Mouse (Mus musculus) heart, postnatal 0 days (tissue): ENCODE measurements at regions not wholly inside any gene's neighbourhood (a gene's known extent, or its start where the extent isn't known, plus 50 kb on each side); places are given as distances from the start of the nearest gene placed in this dataset.

Experiments
- CTCF ChIP-seq: IDR thresholded peaks from 2 replicates; pipeline ENCODE4 v1.5.1; 2016; ENCODE audit warnings: antibody characterized with exemption, control low read depth, low read depth
- EP300 ChIP-seq: IDR thresholded peaks from 2 replicates; pipeline ENCODE4 v1.6.1; 2016; ENCODE audit warnings: antibody characterized with exemption, low read depth

GRCm38 (mm10) chr16:25061631-25062030, 225.0 kb upstream of the Tprg start:
- TF ChIP-seq CTCF (no peak), EP300 (no peak)
